Mouse (Mus musculus) C2C12 (cell line): ENCODE measurements at regions not wholly inside any gene's neighbourhood (a gene's known extent, or its start where the extent isn't known, plus 50 kb on each side); places are given as distances from the start of the nearest gene placed in this dataset.

ENCODE experiments used
- CEBPB ChIP-seq: IDR thresholded peaks from one replicate; pipeline ENCODE4 v1.6.1; 2011; ENCODE audit warnings: low read depth, mild to moderate bottlenecking, control low read depth, moderate library complexity
- CTCF ChIP-seq: IDR thresholded peaks from one replicate; pipeline ENCODE4 v1.5.1; 2011; ENCODE audit not compliant: control insufficient read depth, insufficient read depth, insufficient read length
- FOSL1 ChIP-seq: IDR thresholded peaks from one replicate; pipeline ENCODE4 v1.8.0; 2011; ENCODE audit warnings: mild to moderate bottlenecking, low read length; ENCODE audit not compliant: poor library complexity, insufficient read depth, severe bottlenecking
- MAX ChIP-seq: IDR thresholded peaks from one replicate; pipeline ENCODE4 v1.6.1; 2011; ENCODE audit warnings: mild to moderate bottlenecking, control low read depth

- TF ChIP-seq CTCF (no peak), FOSL1 (no peak), CEBPB (no peak), MAX (no peak)
Observed at GRCm38 (mm10) chr6:51701253-51702020, 177.7 kb downstream of the Snx10 start.
